Mouse (Mus musculus) heart, adult 2 months (tissue): Measurements from ENCODE around the gene Itgb8.

ENCODE experiments used
- CTCF ChIP-seq: fragments of 200-600 bp; IDR thresholded peaks from 2 replicates; pipeline ENCODE4 v1.8.1; 2022; ENCODE audit warnings: antibody characterized with exemption, mild to moderate bottlenecking, moderate library complexity
- EP300 ChIP-seq: fragments of 200-500 bp; IDR thresholded peaks from 2 replicates; pipeline ENCODE4 v1.6.1; 2011; ENCODE audit warnings: low read depth, low read length, control low read depth; ENCODE audit not compliant: insufficient read depth
- POLR2A ChIP-seq: fragments of 200-500 bp; IDR thresholded peaks from 2 replicates; pipeline ENCODE4 v1.6.1; 2011; ENCODE audit warnings: mild to moderate bottlenecking, low read depth, low read length, control low read depth; ENCODE audit not compliant: insufficient read depth

- no peak for TF ChIP-seq POLR2A
- TF ChIP-seq EP300, result no peak
- TF ChIP-seq CTCF, result no peak
These were observed 87.6 kb downstream of the Itgb8 start for GRCm38 (mm10) chr12:119150956-119151355.
